Mouse (Mus musculus): ENCODE measurements around the gene H2-D1.
"Not testable (repeated sequence)": the region's sequence is repeated elsewhere in the genome, so short reads cannot be mapped to it uniquely, and the experiment has no call there.

Gene H2-D1

DNA sequence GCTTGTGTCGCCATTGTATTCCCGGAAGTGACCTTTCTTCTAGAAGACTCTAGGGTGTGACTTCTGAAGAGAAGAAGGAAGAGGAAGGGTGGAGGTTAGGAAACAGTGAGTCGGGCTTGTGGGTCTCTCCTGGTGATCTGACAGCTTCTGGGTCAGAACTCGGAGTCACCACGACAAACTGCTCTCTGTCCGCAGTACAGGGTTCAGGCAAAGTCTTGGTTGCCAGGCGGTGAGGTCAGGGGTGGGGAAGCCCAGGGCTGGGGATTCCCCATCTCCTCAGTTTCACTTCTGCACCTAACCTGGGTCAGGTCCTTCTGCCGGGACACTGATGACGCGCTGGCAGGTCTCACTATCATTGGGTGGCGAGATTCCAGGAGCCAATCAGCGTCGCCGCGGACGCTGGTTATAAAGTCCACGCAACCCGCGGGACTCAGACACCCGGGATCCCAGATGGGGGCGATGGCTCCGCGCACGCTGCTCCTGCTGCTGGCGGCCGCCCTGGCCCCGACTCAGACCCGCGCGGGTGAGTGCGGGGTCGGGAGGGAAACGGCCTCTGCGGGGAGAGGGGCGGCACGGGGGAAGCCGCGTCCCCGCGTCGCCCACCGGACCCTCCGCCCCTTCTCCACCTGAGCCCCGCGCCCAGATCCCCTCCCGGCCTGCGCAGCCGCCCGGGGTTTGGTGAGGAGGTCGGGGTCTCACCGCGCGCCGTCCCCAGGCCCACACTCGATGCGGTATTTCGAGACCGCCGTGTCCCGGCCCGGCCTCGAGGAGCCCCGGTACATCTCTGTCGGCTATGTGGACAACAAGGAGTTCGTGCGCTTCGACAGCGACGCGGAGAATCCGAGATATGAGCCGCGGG lies at the start of gene H2-D1:
H2-D1 (plus strand) TSS at position 67 of the 859 bp plus-strand sequence.
- DNase-seq (ENCODE audit: low spot score in 2 of 2): peak; percentile 98 to 100

DNA sequence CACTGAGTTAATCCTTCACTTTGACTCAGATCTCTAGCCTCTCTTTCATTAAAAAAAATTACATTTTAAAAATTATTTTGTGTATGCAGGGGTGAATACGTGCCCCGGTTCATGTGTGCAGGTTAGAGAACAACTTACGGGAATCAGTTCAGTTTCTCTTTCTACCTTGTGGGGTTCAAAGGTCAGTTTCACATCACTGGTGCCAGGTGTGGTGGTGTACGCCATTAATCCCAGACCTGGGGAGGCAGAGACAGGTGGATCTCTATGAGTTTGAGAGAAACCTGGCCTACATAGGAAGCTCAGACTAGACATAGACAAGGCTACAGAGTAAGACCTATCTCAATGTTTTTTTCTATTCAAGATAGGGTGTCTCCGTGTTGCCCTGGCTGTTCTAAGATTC lies 49.5 kb upstream of the H2-D1 start:
- no peak for DNase-seq (ENCODE audit: low spot score in 2 of 2)

DNA sequence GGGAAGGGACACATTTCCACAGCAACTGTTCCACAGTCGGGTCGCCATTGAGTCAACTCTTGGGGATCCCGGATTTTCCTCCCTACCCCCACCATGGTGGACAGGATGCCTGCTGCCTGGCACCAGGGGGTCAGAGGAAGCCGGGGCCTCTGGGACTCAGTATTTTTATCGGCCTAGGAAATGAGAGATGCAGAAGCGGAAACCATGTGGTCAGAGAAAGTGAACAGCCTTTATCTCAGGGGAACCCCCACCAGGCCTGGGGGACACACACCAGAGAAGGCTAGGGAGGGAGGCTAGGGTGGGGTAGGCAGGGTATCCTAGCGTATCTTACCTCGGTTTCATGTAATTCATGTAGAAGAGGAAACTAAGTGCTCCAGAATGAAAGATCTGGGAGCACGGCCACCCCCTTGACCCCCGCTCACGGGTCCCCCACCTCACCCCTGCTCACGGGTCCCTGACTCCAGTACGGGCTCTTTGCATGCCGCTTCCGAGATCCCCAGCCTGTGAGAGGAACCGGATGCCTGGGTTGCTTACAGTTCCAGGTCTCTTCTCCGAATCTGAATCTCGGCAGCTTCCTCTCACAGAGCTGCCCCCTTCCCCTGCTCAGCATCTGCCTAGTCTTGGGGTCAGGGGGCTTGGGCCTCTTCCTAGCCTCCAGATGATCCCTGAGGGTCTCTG lies 43.9 kb upstream of the H2-D1 start:
- DNase-seq (ENCODE audit: low spot score in 2 of 2): no peak

DNA sequence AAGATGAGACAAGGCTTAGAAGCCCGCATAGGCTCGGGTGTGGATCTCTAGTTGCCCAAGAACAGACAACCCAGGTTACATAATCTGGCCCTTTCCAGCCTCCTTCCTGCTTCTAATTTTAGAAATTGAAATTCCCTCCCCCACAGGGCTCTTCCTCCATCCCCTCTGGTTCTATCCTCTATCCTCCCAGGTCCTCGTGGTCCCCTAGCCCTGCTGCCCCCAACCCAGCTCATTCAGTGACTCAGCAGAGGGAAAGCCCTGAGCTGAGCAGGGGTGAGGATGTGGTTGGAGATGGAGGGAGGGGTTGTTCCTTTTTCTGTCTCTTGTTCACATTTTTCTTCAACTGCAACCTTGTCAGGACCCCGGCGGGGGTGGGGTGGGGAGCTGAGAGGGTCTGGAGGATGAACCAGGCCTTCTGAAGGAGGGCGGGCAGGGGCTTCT lies 42.9 kb upstream of the H2-D1 start:
- no peak for DNase-seq (ENCODE audit: low spot score in 2 of 2)

DNA sequence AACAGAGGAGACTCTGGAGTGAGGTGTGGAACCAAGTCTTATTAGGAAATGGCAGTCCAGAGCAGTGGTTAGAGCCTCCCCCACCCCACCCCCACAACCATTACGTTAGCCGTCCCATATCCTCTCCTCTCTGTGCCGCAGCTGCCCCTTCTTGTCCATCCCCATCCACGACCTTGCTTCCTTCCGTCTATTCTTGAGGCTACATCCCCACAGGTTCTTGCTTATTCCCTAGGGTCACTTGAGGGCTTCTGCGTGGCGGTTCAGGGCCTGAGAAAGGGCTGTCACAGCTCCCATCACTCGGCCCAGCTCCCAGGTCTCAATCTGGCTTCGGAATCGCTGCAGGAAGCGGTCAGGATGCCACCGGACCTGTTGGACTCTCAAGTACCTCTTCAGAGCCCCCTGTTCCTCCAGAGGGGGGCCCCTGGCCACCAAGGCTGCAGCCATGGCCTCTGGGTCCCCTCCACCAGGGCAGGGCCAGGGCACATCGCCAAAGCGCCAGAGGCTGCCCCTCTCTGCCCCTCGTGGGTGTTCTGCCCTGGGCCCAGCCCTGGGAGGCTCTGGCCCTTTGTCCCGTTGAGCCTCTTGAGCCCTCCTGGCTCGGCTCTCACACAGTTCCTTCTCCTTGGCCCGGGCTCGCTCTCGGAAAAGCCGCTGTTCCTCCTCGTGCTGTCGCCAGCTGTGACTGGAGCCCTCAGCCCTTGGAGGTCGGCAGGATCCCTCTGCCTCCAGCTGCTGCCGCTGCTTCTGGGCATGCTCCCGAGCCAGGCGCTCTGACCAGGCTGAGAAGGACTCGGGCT lies 42.2 kb upstream of the H2-D1 start, which contains the start of gene Gm16181:
Gm16181 (plus strand) TSS at position 679 of the 797 bp plus-strand sequence.
- DNase-seq (ENCODE audit: low spot score in 2 of 2): no peak

DNA sequence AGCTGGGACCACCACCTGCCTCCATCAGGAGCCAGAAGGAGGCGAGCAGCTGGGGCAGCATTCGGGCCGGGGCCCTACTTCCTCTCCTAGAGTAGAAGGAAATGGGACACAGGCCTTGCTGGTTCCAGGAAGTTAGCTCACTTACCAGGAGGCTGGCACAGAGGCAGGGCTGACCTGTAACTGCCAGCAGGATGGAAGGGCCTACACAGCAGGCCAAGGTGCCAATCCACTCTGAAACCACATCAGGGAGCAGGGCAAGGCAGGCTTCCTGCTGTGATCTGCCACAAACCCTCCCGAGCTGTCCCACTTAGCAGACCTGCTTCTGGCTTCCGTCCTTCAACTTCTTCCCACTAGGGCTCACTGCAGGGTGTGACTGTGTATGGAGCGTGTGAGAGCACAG lies 40.2 kb upstream of the H2-D1 start:
- no peak for DNase-seq (ENCODE audit: low spot score in 2 of 2)

- no peak for DNase-seq (ENCODE audit: low spot score in 2 of 2)
These were observed 37.9 kb upstream of the H2-D1 start for GRCm38 (mm10) chr17:35224641-35225040.

DNA sequence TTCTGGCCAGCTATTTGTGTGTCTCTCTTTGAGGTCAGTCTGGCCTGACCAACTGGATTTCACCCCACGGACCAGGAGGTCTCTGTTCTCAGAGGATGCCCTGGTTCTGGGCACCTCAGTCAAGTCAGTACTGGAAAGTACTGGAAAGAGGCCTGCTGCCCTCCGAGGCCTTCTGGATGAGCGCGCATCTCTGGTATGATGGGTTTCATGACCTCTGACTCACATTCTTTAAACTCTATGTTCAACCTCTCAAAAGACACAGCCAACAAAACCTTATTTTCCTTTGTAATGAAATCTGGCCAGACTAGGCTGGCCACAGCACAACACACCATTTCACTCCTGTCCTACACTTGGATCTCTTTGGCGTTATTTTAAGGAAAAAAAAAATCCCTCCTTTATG lies 37.1 kb upstream of the H2-D1 start:
- DNase-seq (ENCODE audit: low spot score in 2 of 2): no peak

- DNase-seq (ENCODE audit: low spot score in 2 of 2): no peak
These were observed 35.9 kb upstream of the H2-D1 start for GRCm38 (mm10) chr17:35226561-35227046.

DNA sequence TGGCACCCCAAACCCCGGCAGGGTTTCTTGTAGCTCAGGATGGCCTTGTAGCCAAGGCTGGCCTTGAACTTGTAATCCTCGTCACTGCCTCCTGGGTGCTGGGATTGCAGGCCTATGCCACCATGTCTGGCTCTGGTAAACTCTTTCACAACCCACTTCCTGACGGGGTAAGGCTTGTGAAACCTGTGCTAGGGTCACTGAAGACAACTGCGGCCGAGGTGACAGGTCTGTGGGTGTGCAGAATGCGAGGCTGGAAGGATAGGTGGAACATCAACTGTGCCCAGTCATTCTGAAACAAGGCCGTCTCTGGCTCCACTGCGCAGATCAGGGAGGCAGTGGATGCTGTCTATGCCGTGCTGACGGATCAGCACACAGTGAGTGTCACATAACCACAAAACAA lies 31.5 kb upstream of the H2-D1 start:
- DNase-seq (ENCODE audit: low spot score in 2 of 2): no peak

GRCm38 (mm10) chr17:35232043-35232442 lies 30.5 kb upstream of the H2-D1 start:
- DNase-seq (ENCODE audit: low spot score in 2 of 2): peak; percentile 77 to 86

DNA sequence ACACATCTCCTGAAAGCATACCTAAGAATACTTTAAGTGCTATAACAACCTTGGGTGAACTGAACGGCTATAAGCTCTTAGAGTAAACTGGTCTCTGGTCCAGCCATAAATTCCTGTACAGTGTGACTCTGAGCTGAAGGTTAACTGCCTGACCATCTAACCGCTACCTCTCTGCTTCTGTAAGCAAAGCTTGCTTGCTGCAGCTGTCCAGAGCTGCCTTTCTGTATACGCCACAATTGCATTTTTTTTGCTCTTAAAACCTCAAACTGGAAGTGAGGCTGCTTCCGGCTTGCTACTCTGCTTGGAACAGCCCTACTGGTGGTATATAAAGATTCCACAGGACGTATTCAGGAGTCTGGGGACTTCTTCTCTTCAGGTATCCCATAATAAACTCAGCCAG lies 29.9 kb upstream of the H2-D1 start:
- no peak for DNase-seq (ENCODE audit: low spot score in 2 of 2)

DNA sequence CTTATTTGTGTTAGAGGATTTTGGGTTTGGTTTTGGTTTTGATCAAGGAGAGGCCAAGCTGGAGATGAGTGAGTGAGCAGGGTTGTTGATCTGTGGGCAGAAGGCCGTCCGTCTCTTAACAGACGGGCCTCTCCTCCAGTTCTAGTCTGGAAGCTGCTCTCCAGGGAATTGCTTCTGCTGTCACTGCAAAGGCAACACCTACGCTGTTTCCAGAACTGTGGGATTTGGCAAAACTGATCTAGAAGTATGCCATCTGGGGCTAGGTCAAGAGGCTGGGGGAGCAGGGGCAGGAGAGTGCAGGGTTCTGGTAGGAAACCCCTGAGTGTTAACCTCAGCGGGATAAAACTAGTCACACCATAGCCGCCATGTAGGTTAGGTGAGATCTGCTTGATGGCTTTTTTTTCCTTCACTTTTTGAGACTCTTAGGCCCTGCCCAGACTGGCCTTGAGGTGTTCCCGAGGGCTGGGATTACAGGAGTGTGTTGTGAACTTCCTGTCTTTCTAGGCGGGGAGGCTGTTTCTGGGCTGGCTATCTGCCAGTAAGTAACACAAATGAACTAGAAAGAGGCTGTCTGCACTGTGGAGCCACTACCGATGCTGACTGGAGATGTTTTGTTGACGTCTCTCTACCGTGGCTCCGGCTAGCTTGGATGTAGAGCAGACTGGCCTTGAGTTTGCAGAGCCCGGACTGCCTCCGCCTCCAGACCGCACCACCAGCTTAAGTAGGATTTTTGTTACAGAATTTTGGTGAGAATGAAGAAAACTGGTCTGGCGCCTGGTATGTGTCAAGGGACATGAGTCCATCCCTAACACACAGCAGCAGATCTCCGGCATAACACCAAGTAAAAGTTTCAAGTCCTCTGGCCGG lies 29.2 kb upstream of the H2-D1 start, which contains the start of gene Atp6v1g2:
Atp6v1g2 (plus strand) TSS at position 547 of the 867 bp plus-strand sequence.
- no peak for DNase-seq (ENCODE audit: low spot score in 2 of 2)

DNA sequence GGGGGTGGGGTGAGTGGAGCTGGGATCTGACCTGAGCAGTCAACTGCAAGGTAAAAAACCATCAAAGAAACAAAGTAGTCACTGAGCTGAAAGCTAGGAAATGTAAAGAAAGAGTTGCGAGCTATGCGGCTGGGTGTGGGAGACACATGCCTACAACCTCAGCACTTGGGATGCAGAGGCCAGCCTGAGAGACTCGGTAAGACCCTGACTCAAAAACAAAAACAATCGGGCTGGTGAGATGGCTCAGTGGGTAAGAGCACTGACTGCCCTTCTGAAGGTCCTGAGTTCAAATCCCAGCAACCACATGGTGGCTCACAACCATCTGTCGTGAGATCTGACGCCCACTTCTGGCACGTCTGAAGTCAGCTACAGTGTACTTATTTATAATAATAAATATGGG lies 28.4 kb upstream of the H2-D1 start:
- not testable (repeated sequence) for DNase-seq (ENCODE audit: low spot score in 2 of 2)

DNA sequence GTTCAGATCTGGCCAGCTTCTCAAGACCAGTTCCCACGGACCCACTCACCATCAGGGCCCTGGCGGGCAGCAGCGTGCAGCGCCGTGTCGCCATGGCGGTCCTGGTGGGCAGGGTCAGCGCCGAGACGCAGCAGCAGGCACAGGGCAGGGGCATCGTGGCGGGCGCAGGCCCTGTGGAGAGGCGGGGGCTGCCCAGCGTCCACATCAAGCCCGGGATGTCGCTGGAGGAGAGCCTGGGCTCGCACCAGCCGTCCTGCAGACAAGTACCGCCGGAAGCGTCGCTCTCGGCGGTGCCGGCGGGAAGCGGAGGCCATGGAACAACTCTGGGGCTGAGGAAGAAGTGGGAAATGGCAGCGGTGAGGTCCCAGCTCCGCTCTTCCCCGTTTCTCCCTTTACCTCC lies 27.6 kb upstream of the H2-D1 start:
- no peak for DNase-seq (ENCODE audit: low spot score in 2 of 2)

DNA sequence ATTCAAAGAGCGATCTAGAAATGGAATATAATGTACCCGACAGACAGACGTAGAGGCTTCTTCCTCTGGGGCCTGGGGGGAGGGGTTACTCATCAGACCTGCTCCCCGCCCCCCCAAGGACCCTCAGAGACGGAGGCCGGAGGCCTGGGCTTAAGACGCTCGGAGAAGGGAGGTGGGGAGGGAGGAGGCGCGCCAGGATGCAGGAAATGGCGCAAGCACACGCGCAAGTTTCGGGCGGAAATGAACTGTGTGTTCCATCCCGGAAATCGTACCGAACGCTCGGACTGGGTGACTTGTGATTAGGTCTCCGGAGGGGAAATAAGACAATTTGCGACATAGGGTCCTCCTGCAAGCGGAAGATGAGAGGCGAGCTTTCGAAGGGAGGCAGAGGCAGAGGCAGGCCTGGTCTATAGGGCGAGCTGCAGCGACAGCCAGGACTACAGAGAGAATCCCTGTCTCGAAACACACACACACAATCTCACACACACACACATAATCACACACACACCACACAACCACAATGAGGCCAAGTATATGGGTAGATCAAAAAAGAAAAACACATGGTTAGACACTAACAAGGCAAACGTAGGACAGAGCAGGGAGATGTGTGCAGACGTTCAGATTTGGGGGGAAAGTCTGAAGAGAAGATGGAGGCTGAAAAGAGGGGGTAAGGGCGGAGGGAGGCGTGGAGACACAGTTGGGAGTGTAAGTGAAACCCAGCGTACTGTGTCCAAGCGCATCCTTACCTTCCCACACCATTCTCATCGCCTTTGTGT lies 26.7 kb upstream of the H2-D1 start, which contains the start of gene Nfkbil1:
Nfkbil1 (minus strand) TSS at position 179 of the 776 bp plus-strand sequence.
- DNase-seq (ENCODE audit: low spot score in 2 of 2): peak; percentile 71 to 80

- peak; percentile 99 for DNase-seq (ENCODE audit: low spot score in 2 of 2)
These were observed 26.2 kb upstream of the H2-D1 start for GRCm38 (mm10) chr17:35236390-35236746.

DNA sequence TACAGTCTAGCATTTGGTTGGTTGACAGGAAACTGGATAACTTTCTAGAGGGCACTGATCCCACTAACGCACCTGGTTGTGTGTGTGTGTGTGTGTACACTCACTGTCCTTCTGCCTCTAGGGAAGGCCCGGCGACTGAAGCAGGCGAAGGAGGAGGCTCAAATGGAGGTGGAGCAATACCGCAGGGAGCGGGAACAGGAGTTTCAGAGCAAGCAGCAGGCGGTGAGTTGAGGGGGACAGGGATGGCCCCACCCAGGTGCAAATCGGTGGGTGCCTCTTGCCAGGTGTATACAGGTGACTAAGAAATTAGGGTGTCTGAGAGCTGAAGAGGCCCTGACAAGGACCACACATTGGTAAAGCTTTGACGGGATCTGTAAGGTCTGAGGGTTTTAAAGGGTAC lies 25.5 kb upstream of the H2-D1 start:
- no peak for DNase-seq (ENCODE audit: low spot score in 2 of 2)

DNA sequence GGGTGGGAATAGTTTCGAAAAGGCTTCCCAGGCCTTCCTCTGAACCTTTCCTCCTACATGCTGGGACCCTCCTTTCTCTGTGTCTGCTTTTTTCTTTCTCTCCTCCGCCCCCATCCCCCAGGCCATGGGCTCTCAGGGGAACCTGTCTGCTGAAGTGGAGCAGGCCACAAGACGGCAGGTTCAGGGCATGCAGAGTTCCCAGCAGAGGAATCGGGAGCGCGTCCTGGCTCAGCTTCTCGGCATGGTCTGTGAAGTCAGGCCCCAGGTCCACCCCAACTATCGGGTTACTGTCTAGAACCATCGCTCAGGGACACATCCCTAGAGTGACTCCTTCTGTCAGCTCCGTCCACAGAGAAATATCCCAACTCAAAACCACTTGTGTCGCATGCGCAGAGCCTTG lies 25.0 kb upstream of the H2-D1 start:
- no peak for DNase-seq (ENCODE audit: low spot score in 2 of 2)

DNA sequence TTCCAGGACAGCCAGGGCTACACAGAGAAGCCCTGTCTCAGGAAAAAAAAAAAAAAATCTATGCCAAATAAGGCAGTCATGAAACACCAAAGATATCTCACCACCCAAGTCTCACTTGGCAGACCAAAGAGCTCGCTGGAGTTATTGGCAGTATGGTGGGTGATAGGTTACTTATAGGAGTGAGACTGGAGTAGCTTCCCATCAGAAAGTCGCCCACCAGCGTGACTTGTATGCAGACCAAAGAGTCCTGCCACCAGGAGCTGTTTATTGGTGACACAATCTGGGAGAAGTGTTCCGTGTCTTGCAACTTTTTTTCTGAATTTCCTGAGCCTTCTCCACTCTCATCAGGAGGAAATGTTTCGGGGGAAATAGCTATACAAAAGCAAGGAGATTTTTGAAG lies 22.8 kb upstream of the H2-D1 start:
- no peak for DNase-seq (ENCODE audit: low spot score in 2 of 2)

All from spleen, postnatal 14 days (tissue).